Mouse (Mus musculus) midbrain, postnatal 0 days (tissue): ENCODE data around the gene Ropn1l. TPM values are rescaled to one million over a fixed set of nuclear protein-coding genes. Genes with fewer than 3 reads are reported as not detected.

Experiments
- ATAC-seq: fragments of 200-750 bp; cut with Nextera tagmentation; 2 replicates; pipeline ENCODE4 v1.8.0; 2017; ENCODE audit warnings: moderate number of reproducible peaks, mild to moderate bottlenecking, moderate TSS enrichment, moderate library complexity; ENCODE audit not compliant: low FRiP score
- DNase-seq: peaks from one replicate; pipeline ENCODE4 v3.0.0-alpha.2; 2015; ENCODE audit warnings: low spot score
- H3K27ac ChIP-seq: fragments of 300-500 bp; sonication (generic); 2 replicates; pipeline ENCODE4 v1.5.1; 2014; ENCODE audit warnings: low read depth, mild to moderate bottlenecking, low read length, mixed read lengths
- H3K27me3 ChIP-seq: fragments of 300-500 bp; sonication (generic); 2 replicates; pipeline ENCODE4 v1.6.1; 2014; ENCODE audit warnings: low read length, control low read depth, mixed read lengths; ENCODE audit not compliant: insufficient read depth
- H3K36me3 ChIP-seq: fragments of 300-500 bp; sonication (generic); 2 replicates; pipeline ENCODE4 v1.6.1; 2014; ENCODE audit warnings: low read length, control low read depth, mixed read lengths; ENCODE audit not compliant: insufficient read depth
- H3K4me1 ChIP-seq: fragments of 300-500 bp; sonication (generic); 2 replicates; pipeline ENCODE4 v1.6.1; 2014; ENCODE audit warnings: mild to moderate bottlenecking, control low read depth, antibody characterized with exemption, low read length, mixed read lengths; ENCODE audit not compliant: insufficient read depth
- H3K4me2 ChIP-seq: fragments of 300-500 bp; sonication (generic); 2 replicates; pipeline ENCODE4 v1.6.1; 2014; ENCODE audit warnings: low read depth, mild to moderate bottlenecking, low read length, mixed read lengths; ENCODE audit not compliant: poor library complexity, severe bottlenecking
- H3K4me3 ChIP-seq: fragments of 300-500 bp; sonication (generic); 2 replicates; pipeline ENCODE4 v1.5.1; 2014; ENCODE audit warnings: low read depth, mild to moderate bottlenecking, low read length, moderate library complexity
- H3K9ac ChIP-seq: fragments of 300-500 bp; sonication (generic); replicated peaks from 2 replicates; pipeline ENCODE4 v1.6.1; 2014; ENCODE audit warnings: mild to moderate bottlenecking, low read length, moderate library complexity, mixed read lengths; ENCODE audit not compliant: poor library complexity, severe bottlenecking
- H3K9me3 ChIP-seq: fragments of 300-500 bp; sonication (generic); 2 replicates; pipeline ENCODE4 v1.6.1; 2016; ENCODE audit warnings: low read length, control low read depth
- CTCF ChIP-seq: IDR thresholded peaks from 2 replicates; pipeline ENCODE4 v1.5.1; 2016; ENCODE audit warnings: antibody characterized with exemption, mild to moderate bottlenecking
- WGBS: fragments of 180-500 bp; shearing (Covaris S2); extraction: QIAGEN DNeasy Blood & Tissue Kit; methylation state at CpG from one replicate; pipeline ENCODE4 v1.1.7; 2014; 5-methylcytosine and 5-hydroxymethylcytosine counted together
- polyA plus RNA-seq: library from polyadenylated mRNA; unstranded; fragments of >200 nt; fragmentation: Nextera tagmentation; extraction: Ambion mirVana; gene quantifications from 2 replicates; pipeline ENCODE4 v1.2.1, GENCODE M21; 2015
- total RNA-seq: library from RNA; depleted of rRNA; stranded (reverse); fragments of >200 nt; gene quantifications from 2 replicates; pipeline ENCODE4 v1.2.3, GENCODE M21; 2014

Gene Ropn1l
- total and polyA plus RNA-seq, 2 experiments from 2014 or later = 1.3 to 2.2 TPM

- H3K36me3 ChIP-seq = no peaks in the 10 kb centered on the region
- DNase-seq = no peak
- no peaks in the 10 kb centered on the region for H3K9me3 ChIP-seq
Observed at GRCm38 (mm10) chr15:31412436-31412835, 41.1 kb downstream of the Ropn1l start.

GRCm38 (mm10) chr15:31407490-31407889 is 46.0 kb downstream of the Ropn1l start:
- H3K27ac ChIP-seq = no peak overlapping the region
- ATAC-seq (no peak), DNase-seq (no peak)
- H3K9ac ChIP-seq = no peak overlapping the region
- WGBS = 68% methylated on average over 4 of the region's 4 CpGs
- TF ChIP-seq CTCF = no peak
- H3K27me3 ChIP-seq = no peaks in the 10 kb centered on the region
- no peaks in the 10 kb centered on the region for H3K9me3 ChIP-seq
- no peaks in the 10 kb centered on the region for H3K36me3 ChIP-seq
- no peaks in the 10 kb centered on the region for H3K4me1 ChIP-seq
- no peak overlapping the region for H3K4me3 ChIP-seq
- no peak overlapping the region for H3K4me2 ChIP-seq

More at GRCm38 (mm10) chr15:31412436-31412835, 41.1 kb downstream of the Ropn1l start:
- H3K27me3 ChIP-seq = no peaks in the 10 kb centered on the region
- no peak overlapping the region for H3K4me3 ChIP-seq
- 83% methylated on average over 6 of the region's 6 CpGs for WGBS
- no peak overlapping the region for H3K27ac ChIP-seq
- no peak for TF ChIP-seq CTCF
- H3K4me1 ChIP-seq = no peaks in the 10 kb centered on the region
- no peak for ATAC-seq
- H3K4me2 ChIP-seq = no peak overlapping the region
- H3K9ac ChIP-seq = no peak overlapping the region

GRCm38 (mm10) chr15:31406881-31407280 is 46.7 kb downstream of the Ropn1l start:
- H3K27me3 ChIP-seq = no peaks in the 10 kb centered on the region
- no peaks in the 10 kb centered on the region; the same call in 1 of the 2 replicates for H3K4me1 ChIP-seq
- ATAC-seq (no peak), DNase-seq (no peak)
- H3K27ac ChIP-seq = no peak overlapping the region
- H3K9ac ChIP-seq = no peak overlapping the region
- no peaks in the 10 kb centered on the region for H3K36me3 ChIP-seq
- 88% methylated on average over 5 of the region's 5 CpGs for WGBS
- no peak for TF ChIP-seq CTCF
- H3K4me2 ChIP-seq = no peak overlapping the region
- no peaks in the 10 kb centered on the region for H3K9me3 ChIP-seq
- H3K4me3 ChIP-seq = no peak overlapping the region

- TF ChIP-seq CTCF = no peak
- WGBS = 85% methylated on average over 8 of the region's 8 CpGs
- no peak overlapping the region for H3K9ac ChIP-seq
- H3K27ac ChIP-seq = no peak overlapping the region
- ATAC-seq = no peak
- no peaks in the 10 kb centered on the region for H3K36me3 ChIP-seq
- no peaks in the 10 kb centered on the region; the same call in 1 of the 2 replicates for H3K4me1 ChIP-seq
- H3K4me3 ChIP-seq = no peak overlapping the region
- H3K27me3 ChIP-seq = no peaks in the 10 kb centered on the region
- no peak for DNase-seq
- no peaks in the 10 kb centered on the region for H3K9me3 ChIP-seq
- no peak overlapping the region for H3K4me2 ChIP-seq
Observed at GRCm38 (mm10) chr15:31404346-31404745, 49.2 kb downstream of the Ropn1l start.

GRCm38 (mm10) chr15:31402200-31402892 is 51.2 kb downstream of the Ropn1l start:
- DNase-seq (peak; percentile 43), ATAC-seq (peak; percentile 27; the same call in 1 of the 2 replicates)
- Histone ChIP-seq H3K4me2 (no peak overlapping the region), H3K27me3 (no peaks in the 10 kb centered on the region; the same call in 1 of the 2 replicates), H3K9ac (no peak overlapping the region), H3K9me3 (no peaks in the 10 kb centered on the region), H3K4me1 (no peaks in the 10 kb centered on the region; the same call in 1 of the 2 replicates), H3K4me3 (no peak overlapping the region), H3K36me3 (no peaks in the 10 kb centered on the region), H3K27ac (no peak overlapping the region)
- WGBS = 44% methylated on average over 12 of the region's 12 CpGs
- TF ChIP-seq CTCF = no peak

- H3K27ac ChIP-seq = no peak overlapping the region
- DNase-seq (no peak), ATAC-seq (no peak)
- H3K9me3 ChIP-seq = no peaks in the 10 kb centered on the region
- no peaks in the 10 kb centered on the region; the same call in 1 of the 2 replicates for H3K4me1 ChIP-seq
- H3K36me3 ChIP-seq = no peaks in the 10 kb centered on the region
- no peaks in the 10 kb centered on the region; the same call in 1 of the 2 replicates for H3K27me3 ChIP-seq
- TF ChIP-seq CTCF = no peak
- 40% methylated on average over 3 of the region's 3 CpGs for WGBS
- no peak overlapping the region for H3K9ac ChIP-seq
- H3K4me2 ChIP-seq = no peak overlapping the region
- no peak overlapping the region for H3K4me3 ChIP-seq
Observed at GRCm38 (mm10) chr15:31400974-31401373, 52.6 kb downstream of the Ropn1l start.
